Mouse (Mus musculus): ENCODE data around the gene Htra3. TPM values are rescaled to one million over a fixed set of nuclear protein-coding genes. Genes with fewer than 3 reads are reported as not detected.

The Htra3 gene
- polyA plus RNA-seq, 2 experiments: 0.46 to 0.99 TPM

DNA sequence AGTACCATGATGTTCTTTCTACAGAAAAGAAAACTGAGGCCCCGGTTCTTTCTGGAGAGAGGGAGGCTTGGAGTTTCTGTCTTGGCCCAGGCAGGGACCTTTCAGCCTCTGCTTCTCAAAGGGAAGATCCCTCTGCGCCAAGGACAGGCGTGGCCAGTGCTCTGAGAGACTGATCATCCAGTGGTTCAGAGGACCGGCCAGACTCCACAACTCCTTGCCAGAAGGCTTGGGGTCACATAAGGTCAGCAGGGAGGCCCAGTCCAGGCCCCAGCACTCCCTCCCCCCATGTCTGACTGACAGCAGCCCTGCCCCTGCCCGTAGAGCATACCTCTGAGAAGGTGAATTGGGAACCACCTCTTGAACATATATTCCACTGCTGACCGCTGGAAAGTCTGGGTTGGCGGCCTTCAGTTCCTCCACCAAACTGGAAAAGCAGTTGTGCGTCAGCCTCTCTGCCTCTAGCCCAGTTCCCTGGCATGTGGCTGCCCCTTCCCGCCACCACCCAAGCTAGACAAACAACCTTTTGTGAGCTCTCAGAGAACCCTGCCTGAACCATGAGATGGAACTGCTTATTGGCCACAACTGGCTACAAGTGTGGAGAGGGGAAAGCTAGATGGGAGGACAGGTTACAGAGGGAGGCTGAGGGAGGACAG lies 25.7 kb downstream of the Htra3 start:
- TF ChIP-seq CTCF (IDR thresholded peaks at IDR 0.05; ENCODE audit: low read depth) (no peak), EP300 (IDR thresholded peaks at IDR 0.05; ENCODE audit: low read depth) (no peak)

DNA sequence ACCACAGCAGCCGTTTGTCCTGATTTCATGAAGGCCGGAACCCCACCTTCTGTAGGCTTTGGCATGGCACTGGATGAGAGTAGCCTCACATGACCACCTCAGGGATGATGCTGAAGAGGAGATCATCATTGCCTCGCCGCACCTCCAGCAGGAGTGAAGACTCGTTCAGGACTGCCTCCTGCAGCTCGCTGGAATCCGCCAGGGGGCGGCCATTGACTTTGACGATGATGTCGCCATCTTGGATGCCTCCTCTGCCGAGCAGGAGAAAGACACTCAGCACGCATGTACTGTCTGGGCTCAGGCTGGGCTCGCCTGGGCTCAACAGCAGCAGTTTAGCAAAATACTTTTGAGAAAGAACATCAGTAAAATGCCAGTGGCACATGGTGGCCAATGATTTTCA lies 26.7 kb downstream of the Htra3 start:
- H3K9ac ChIP-seq (replicated peaks): no peak overlapping the region
- H3K27ac ChIP-seq: no peak overlapping the region
- H3K4me3 ChIP-seq (ENCODE audit: insufficient read depth in 1 of 2, low read depth in 2 of 2, low read length in 2 of 2): no peak overlapping the region
- no peak overlapping the region for H3K4me2 ChIP-seq (ENCODE audit: low read depth)
- H3K9me3 ChIP-seq (ENCODE audit: control insufficient read depth, low read length): no peaks in the 10 kb centered on the region
- WGBS (ENCODE audit: insufficient replicate concordance): 69% methylated on average over 13 of the region's 13 CpGs
- no peaks in the 10 kb centered on the region for H3K36me3 ChIP-seq (replicated peaks; ENCODE audit: control insufficient read depth, insufficient read depth, low read depth)
- no peaks in the 10 kb centered on the region for H3K4me1 ChIP-seq (replicated peaks; ENCODE audit: control insufficient read depth in 2 of 2, insufficient read depth in 2 of 2, low read length in 1 of 2)
- no peaks in the 10 kb centered on the region for H3K27me3 ChIP-seq (ENCODE audit: control insufficient read depth, insufficient read depth, low read length)
- DNase-seq (ENCODE audit: low read depth in 3 of 3, low spot score in 3 of 3) (no peak), ATAC-seq (ENCODE audit: insufficient read depth) (no peak)
- no peak for TF ChIP-seq CTCF (IDR thresholded peaks at IDR 0.05; ENCODE audit: low read depth)

More for the DNA sequence above, 25.7 kb downstream of the Htra3 start:
- no peaks in the 10 kb centered on the region for H3K27me3 ChIP-seq (ENCODE audit: control insufficient read depth, insufficient read depth, low read length)
- no peak overlapping the region for H3K9ac ChIP-seq (replicated peaks)
- no peak overlapping the region for H3K4me2 ChIP-seq (ENCODE audit: low read depth)
- no peak overlapping the region for H3K4me3 ChIP-seq (ENCODE audit: insufficient read depth in 1 of 2, low read depth in 2 of 2, low read length in 2 of 2)
- no peaks in the 10 kb centered on the region for H3K4me1 ChIP-seq (replicated peaks; ENCODE audit: control insufficient read depth in 2 of 2, insufficient read depth in 2 of 2, low read length in 1 of 2)
- H3K9me3 ChIP-seq (ENCODE audit: control insufficient read depth, low read length): no peaks in the 10 kb centered on the region
- DNase-seq (ENCODE audit: low read depth in 3 of 3, low spot score in 3 of 3) (no peak), ATAC-seq (ENCODE audit: insufficient read depth) (no peak)
- 61% methylated on average over 9 of the region's 9 CpGs for WGBS (ENCODE audit: insufficient replicate concordance)
- H3K36me3 ChIP-seq (replicated peaks; ENCODE audit: control insufficient read depth, insufficient read depth, low read depth): no peaks in the 10 kb centered on the region
- no peak overlapping the region for H3K27ac ChIP-seq

DNA sequence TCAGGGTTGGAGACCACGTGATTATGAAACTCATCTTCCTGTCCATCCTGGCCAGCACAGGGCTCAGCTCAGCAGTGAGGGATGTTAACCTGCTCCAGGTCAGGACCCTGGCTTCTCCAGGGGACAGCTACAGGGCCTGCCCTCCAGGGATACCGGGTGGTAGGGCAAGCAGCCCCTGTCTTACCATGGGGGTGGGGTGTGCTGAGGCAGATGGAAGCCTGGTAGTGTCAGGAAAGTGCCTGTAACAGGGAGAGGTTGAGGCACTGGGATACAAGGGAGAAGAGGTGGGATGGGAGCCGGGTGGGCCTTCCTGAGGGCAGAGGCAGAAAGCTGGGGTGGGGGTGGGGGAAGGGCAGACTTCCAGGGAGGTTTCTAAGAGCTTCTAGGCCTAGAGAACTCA lies 27.3 kb downstream of the Htra3 start:
- H3K4me1 ChIP-seq (replicated peaks; ENCODE audit: control insufficient read depth in 2 of 2, insufficient read depth in 2 of 2, low read length in 1 of 2): no peaks in the 10 kb centered on the region
- H3K27me3 ChIP-seq (ENCODE audit: control insufficient read depth, insufficient read depth, low read length): no peaks in the 10 kb centered on the region
- no peak overlapping the region for H3K4me3 ChIP-seq (ENCODE audit: insufficient read depth in 1 of 2, low read depth in 2 of 2, low read length in 2 of 2)
- no peaks in the 10 kb centered on the region for H3K9me3 ChIP-seq (ENCODE audit: control insufficient read depth, low read length)
- TF ChIP-seq CTCF (IDR thresholded peaks at IDR 0.05; ENCODE audit: low read depth): no peak
- no peak for TF ChIP-seq EP300 (IDR thresholded peaks at IDR 0.05; ENCODE audit: low read depth)
- H3K9ac ChIP-seq (replicated peaks): no peak overlapping the region
- ATAC-seq (ENCODE audit: insufficient read depth): no peak
- no peak overlapping the region for H3K4me2 ChIP-seq (ENCODE audit: low read depth)
- WGBS (ENCODE audit: insufficient replicate concordance): 54% methylated on average over 3 of the region's 3 CpGs
- DNase-seq (ENCODE audit: low read depth in 3 of 3, low spot score in 3 of 3): no peak
- no peaks in the 10 kb centered on the region for H3K36me3 ChIP-seq (replicated peaks; ENCODE audit: control insufficient read depth, insufficient read depth, low read depth)
- H3K27ac ChIP-seq: no peak overlapping the region

DNA sequence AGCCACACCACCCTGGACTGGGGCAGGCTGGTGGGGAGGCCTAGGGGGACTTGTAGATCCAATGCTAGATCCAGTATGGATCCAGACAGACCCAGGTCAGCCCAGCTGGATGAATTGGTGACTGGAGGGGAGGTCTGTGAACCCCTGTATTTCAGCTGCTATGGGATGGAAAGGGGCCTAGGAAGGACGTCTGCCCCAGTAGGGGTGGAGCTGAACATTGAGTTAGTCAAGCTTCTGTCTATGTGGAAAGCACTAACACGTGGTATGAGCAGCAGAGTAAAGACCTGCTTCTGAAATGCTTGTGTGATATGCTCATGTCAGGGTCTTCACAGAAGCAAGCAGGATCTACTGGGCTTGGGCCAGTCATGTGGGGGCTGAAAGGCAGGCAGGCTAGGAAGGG lies 31.4 kb downstream of the Htra3 start:
- no peak overlapping the region for H3K4me2 ChIP-seq (ENCODE audit: low read depth)
- ATAC-seq (ENCODE audit: insufficient read depth) (no peak), DNase-seq (ENCODE audit: low read depth in 3 of 3, low spot score in 3 of 3) (no peak)
- no peaks in the 10 kb centered on the region for H3K4me1 ChIP-seq (replicated peaks; ENCODE audit: control insufficient read depth in 2 of 2, insufficient read depth in 2 of 2, low read length in 1 of 2)
- no peaks in the 10 kb centered on the region for H3K36me3 ChIP-seq (replicated peaks; ENCODE audit: control insufficient read depth, insufficient read depth, low read depth)
- no peak overlapping the region for H3K4me3 ChIP-seq (ENCODE audit: insufficient read depth in 1 of 2, low read depth in 2 of 2, low read length in 2 of 2)
- H3K27me3 ChIP-seq (ENCODE audit: control insufficient read depth, insufficient read depth, low read length): no peaks in the 10 kb centered on the region
- TF ChIP-seq CTCF (IDR thresholded peaks at IDR 0.05; ENCODE audit: low read depth): no peak
- no peak for TF ChIP-seq EP300 (IDR thresholded peaks at IDR 0.05; ENCODE audit: low read depth)
- no peak overlapping the region for H3K9ac ChIP-seq (replicated peaks)
- no peaks in the 10 kb centered on the region for H3K9me3 ChIP-seq (ENCODE audit: control insufficient read depth, low read length)
- 37% methylated on average over 2 of the region's 2 CpGs for WGBS (ENCODE audit: insufficient replicate concordance)
- H3K27ac ChIP-seq: no peak overlapping the region

DNA sequence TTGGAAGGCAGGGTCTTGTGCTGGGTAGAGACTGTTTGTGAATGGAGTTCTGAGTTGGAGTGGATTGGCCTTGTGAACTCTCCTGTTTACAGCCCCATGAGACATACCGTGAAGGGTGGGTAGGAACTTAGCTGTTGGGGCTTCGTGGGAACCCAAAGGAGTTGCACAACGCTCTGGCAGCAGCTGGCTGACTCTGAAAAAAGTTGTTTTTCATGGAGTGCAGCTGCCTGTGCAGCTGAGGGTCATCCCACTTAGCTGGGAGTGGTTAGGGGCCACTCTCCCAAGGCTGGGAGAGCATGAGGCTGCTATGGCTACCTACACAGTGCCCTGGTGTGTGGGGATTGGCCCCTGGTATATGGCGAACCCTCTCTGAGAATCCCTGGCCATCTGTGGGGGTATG lies 32.0 kb downstream of the Htra3 start:
- DNase-seq (ENCODE audit: low read depth in 3 of 3, low spot score in 3 of 3) (no peak), ATAC-seq (ENCODE audit: insufficient read depth) (no peak)
- Histone ChIP-seq H3K9me3 (ENCODE audit: control insufficient read depth, low read length) (no peaks in the 10 kb centered on the region), H3K4me1 (replicated peaks; ENCODE audit: control insufficient read depth in 2 of 2, insufficient read depth in 2 of 2, low read length in 1 of 2) (no peaks in the 10 kb centered on the region), H3K27me3 (ENCODE audit: control insufficient read depth, insufficient read depth, low read length) (no peaks in the 10 kb centered on the region), H3K9ac (replicated peaks) (no peak overlapping the region), H3K27ac (no peak overlapping the region), H3K36me3 (replicated peaks; ENCODE audit: control insufficient read depth, insufficient read depth, low read depth) (no peaks in the 10 kb centered on the region), H3K4me2 (ENCODE audit: low read depth) (no peak overlapping the region), H3K4me3 (ENCODE audit: insufficient read depth in 1 of 2, low read depth in 2 of 2, low read length in 2 of 2) (no peak overlapping the region)
- WGBS (ENCODE audit: insufficient replicate concordance): 32% methylated on average over 4 of the region's 4 CpGs
- TF ChIP-seq CTCF (IDR thresholded peaks at IDR 0.05; ENCODE audit: low read depth): no peak
- no peak for TF ChIP-seq EP300 (IDR thresholded peaks at IDR 0.05; ENCODE audit: low read depth)

All from liver, embryonic 14.5 days (tissue).